Mouse (Mus musculus) midbrain, embryonic 15.5 days (tissue): ENCODE measurements around the gene 2010111I01Rik. TPM values are rescaled to one million over a fixed set of nuclear protein-coding genes. Genes with fewer than 3 reads are reported as not detected.

Source experiments
- ATAC-seq: fragments of 200-750 bp; cut with Nextera tagmentation; replicated peaks from 2 replicates; pipeline ENCODE4 v1.8.0; 2017; ENCODE audit warnings: moderate TSS enrichment
- H3K27ac ChIP-seq: fragments of 300-500 bp; sonication (generic); 2 replicates; pipeline ENCODE4 v1.5.1; 2015; ENCODE audit warnings: mild to moderate bottlenecking, inconsistent platforms
- H3K27me3 ChIP-seq: fragments of 300-500 bp; sonication (generic); replicated peaks from 2 replicates; pipeline ENCODE4 v1.6.1; 2015; ENCODE audit warnings: inconsistent platforms
- H3K36me3 ChIP-seq: fragments of 300-500 bp; sonication (generic); replicated peaks from 2 replicates; pipeline ENCODE4 v1.6.1; 2015; ENCODE audit warnings: inconsistent platforms
- H3K4me1 ChIP-seq: fragments of 300-500 bp; sonication (generic); 2 replicates; pipeline ENCODE4 v1.6.1; 2015; ENCODE audit warnings: inconsistent platforms
- H3K4me2 ChIP-seq: fragments of 300-500 bp; sonication (generic); 2 replicates; pipeline ENCODE4 v1.6.1; 2015; ENCODE audit warnings: inconsistent platforms, mild to moderate bottlenecking, moderate library complexity
- H3K4me3 ChIP-seq: fragments of 300-500 bp; sonication (generic); 2 replicates; pipeline ENCODE4 v1.5.1; 2015; ENCODE audit warnings: mild to moderate bottlenecking, inconsistent platforms
- H3K9ac ChIP-seq: fragments of 300-500 bp; sonication (generic); 2 replicates; pipeline ENCODE4 v1.6.1; 2015; ENCODE audit warnings: mild to moderate bottlenecking, inconsistent platforms
- H3K9me3 ChIP-seq: fragments of 300-500 bp; sonication (generic); 2 replicates; pipeline ENCODE4 v1.6.1; 2016; ENCODE audit warnings: inconsistent platforms
- WGBS: fragments of 180-500 bp; shearing (Covaris S2); methylation state at CpG from one replicate; pipeline ENCODE4 v1.1.7; 2015; ENCODE audit warnings: mixed read lengths; 5-methylcytosine and 5-hydroxymethylcytosine counted together
- polyA plus RNA-seq: library from polyadenylated mRNA; unstranded; fragments of >200 nt; fragmentation: Nextera tagmentation; extraction: Ambion mirVana; gene quantifications from 2 replicates; pipeline ENCODE4 v1.2.1, GENCODE M21; 2015

The 2010111I01Rik gene
- polyA plus RNA-seq, 1 experiment from 2014 or later: 29.0 TPM

DNA sequence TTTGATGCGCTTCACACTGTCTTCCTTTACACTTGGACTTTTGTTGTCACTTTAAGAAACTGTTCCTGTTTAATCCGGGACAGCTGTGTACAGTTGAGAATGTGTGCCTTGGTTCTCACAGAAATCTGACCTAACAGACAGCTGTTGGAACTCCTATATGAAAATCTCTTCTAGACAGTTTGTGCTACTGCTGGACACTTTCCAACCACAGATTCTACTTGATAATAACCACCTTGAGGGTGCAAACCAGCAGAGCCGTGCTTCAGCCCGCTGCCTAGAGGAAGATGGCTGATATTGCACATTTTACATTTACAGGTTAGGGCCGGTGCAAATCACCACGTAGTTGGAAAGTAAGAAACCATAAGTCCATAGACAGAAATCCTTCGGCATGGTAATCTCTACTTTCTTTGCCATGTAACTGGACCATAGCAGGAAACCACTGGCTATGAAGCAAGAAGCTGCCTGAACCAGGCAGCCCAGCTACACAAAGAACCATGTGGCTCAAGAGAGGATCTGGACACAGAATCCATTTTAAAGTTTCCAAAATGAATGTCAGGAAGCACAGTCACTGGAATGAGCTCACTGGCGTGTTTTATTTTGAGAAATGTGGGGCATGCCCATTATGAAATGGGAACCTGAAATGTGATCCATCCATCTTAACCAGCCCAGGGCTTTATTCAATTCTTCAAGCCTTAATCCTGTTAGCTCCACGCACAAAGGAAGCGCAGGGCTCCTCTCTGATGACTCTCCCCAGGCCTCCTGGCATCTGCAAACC lies 148.1 kb downstream of the 2010111I01Rik start:
- WGBS: 20% methylated on average over 10 of the region's 10 CpGs
- ATAC-seq: peak; percentile 66
- peaks cover 15% of the 10 kb centered on the region for H3K4me1 ChIP-seq

DNA sequence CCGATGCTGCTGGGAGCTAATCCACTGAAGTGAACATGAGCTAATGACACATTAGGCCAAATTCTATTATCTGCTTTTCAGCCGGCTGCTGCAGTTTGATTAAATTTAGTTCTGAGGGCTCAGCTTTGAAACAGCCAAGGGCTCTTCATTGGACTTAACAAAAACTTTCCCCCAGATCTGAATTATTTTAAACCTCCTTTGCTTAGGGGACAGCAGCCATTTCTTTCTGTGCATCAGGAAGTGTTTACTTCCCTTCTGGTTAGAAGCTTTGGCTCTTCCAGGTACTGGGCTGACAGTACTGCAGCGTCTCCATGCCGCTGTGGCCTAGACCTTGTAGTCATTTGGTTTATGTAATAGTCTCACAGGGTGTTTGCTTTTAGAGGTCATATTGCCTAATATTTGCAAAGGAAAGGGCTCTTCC lies 149.2 kb downstream of the 2010111I01Rik start:
- H3K27ac ChIP-seq: 0 out of 2 replicates have a peak overlapping the region, but pooled peaks have one; percentile 1
- no peak overlapping the region for H3K4me2 ChIP-seq
- H3K9me3 ChIP-seq: no peaks in the 10 kb centered on the region
- peaks cover 15% of the 10 kb centered on the region for H3K4me1 ChIP-seq
- no peak overlapping the region for H3K4me3 ChIP-seq
- ATAC-seq: no peak
- H3K9ac ChIP-seq: no peak overlapping the region
- no peaks in the 10 kb centered on the region for H3K36me3 ChIP-seq
- WGBS: 26% methylated on average over 4 of the region's 4 CpGs
- no peaks in the 10 kb centered on the region for H3K27me3 ChIP-seq

More for the DNA sequence above, 148.1 kb downstream of the 2010111I01Rik start:
- Histone ChIP-seq H3K27ac (peak overlapping the region; percentile 59), H3K4me2 (no peak overlapping the region), H3K9me3 (no peaks in the 10 kb centered on the region), H3K9ac (no peak overlapping the region), H3K27me3 (no peaks in the 10 kb centered on the region), H3K4me3 (no peak overlapping the region), H3K36me3 (no peaks in the 10 kb centered on the region)

DNA sequence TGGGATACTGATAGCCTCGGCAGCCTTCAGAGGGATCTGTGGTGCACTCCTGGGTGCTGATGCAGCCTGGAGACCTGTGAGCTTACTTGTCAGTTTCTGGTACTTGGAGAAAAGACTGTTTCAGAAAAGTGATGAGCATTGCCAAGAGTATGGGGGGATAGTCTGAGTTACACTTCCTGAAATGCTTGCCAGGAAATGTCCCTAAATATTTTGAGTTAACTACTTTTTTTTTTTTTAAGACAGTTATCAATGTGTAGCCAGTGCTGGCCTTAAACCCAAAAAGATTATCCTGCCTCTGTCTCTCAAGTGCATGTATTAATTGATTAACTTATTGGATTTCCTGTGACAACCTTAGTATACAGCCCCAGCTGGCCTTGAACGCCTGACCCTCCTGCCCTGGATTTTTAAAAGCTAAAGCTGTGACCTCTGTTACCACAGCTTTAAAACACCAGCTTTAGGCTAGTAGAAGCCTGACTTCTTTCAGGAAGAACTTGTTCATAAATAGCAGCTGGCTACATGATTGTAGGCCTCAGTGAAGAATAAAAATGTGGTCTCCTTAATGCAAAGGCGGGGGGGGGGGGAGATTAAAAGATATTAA lies 150.6 kb downstream of the 2010111I01Rik start:
- H3K9me3 ChIP-seq: no peaks in the 10 kb centered on the region
- 64% methylated on average over 3 of the region's 3 CpGs for WGBS
- no peak overlapping the region for H3K9ac ChIP-seq
- H3K27me3 ChIP-seq: no peaks in the 10 kb centered on the region
- no peak overlapping the region for H3K4me3 ChIP-seq
- no peak overlapping the region for H3K27ac ChIP-seq
- no peak for ATAC-seq
- H3K36me3 ChIP-seq: no peaks in the 10 kb centered on the region
- peaks cover 15% of the 10 kb centered on the region for H3K4me1 ChIP-seq
- H3K4me2 ChIP-seq: no peak overlapping the region

DNA sequence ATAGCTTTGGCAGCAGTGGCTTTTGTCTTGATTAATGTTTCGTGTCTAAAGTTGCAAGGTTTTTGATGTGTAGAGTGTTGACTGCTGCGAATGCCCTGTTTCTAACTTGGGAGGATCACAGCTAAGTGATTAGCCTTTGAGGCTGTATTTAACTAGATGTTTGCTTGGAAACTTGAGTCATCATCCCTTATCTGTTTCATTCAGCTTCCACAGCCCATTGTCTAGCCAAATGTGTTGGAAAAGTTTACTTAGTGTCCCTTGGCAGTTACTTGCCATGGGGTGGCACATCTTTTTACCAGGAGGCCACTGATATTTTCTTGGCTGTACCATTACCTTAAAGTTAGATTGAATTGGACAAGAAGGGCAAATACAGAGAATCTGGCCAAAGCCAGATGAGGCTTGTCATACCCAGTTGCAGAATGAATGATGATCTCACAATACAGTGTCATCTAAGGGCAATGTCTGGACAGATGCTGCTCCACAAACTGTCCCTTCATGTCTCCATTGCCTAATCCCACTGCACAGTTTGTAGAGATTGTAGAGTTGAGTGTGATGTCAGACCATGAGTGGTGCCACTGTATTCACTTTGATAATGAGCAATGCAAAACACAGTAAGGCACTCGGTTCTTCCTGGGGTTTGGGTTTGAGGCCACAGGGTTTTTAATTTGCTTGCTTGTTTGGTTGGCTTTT lies 152.9 kb downstream of the 2010111I01Rik start:
- Histone ChIP-seq H3K9ac (no peak overlapping the region), H3K27ac (no peak overlapping the region), H3K4me2 (no peak overlapping the region), H3K9me3 (no peaks in the 10 kb centered on the region), H3K4me1 (peaks cover 14% of the 10 kb centered on the region), H3K36me3 (no peaks in the 10 kb centered on the region), H3K4me3 (no peak overlapping the region), H3K27me3 (no peaks in the 10 kb centered on the region)
- 85% methylated on average over 3 of the region's 3 CpGs for WGBS
- no peak for ATAC-seq

DNA sequence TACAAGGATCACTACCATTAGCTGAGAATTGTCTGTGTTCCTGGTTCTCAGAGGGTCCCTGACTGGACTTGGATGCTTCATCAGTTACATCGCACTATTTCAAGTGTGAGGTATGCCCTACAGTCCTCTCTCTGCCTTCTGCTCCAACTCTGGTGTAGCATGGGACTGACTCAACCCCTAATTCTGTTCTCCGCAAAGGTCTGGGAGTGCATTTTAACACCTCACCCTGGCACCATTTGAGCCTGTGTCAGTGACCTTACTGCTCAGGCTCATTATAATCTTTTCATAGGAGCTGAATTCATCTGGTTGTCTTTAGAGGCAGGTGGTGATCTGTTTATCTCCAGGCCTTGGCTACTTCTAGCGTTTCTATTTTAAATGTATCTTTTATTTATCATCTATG lies 154.0 kb downstream of the 2010111I01Rik start:
- Histone ChIP-seq H3K4me3 (no peak overlapping the region), H3K9me3 (no peaks in the 10 kb centered on the region), H3K27me3 (no peaks in the 10 kb centered on the region), H3K4me1 (peaks cover 10% of the 10 kb centered on the region), H3K9ac (no peak overlapping the region), H3K36me3 (no peaks in the 10 kb centered on the region), H3K4me2 (no peak overlapping the region), H3K27ac (no peak overlapping the region)
- no peak for ATAC-seq
- 88% methylated on average over 3 of the region's 3 CpGs for WGBS

DNA sequence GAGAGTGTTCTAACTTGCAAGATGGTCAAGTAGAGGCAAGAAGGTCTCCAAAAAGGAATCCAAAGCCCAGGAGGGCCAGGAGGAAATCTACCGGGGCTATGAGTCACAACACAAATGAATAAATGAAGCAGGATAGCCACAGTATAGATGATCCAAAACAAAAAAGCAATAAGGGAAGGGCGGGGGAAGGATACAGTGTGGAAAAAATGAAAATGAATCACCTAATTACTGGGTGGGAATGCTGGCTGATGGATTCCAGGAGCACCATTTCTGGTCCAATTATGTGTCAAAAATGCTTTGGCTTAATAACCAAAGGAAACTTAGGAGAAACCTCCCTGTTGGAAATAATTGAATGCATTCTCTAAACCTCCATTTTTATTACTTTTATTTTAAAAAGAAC lies 155.6 kb downstream of the 2010111I01Rik start:
- Histone ChIP-seq H3K9ac (no peak overlapping the region), H3K27ac (no peak overlapping the region), H3K4me3 (no peak overlapping the region), H3K36me3 (no peaks in the 10 kb centered on the region), H3K27me3 (no peaks in the 10 kb centered on the region), H3K4me2 (no peak overlapping the region), H3K4me1 (no peaks in the 10 kb centered on the region), H3K9me3 (no peaks in the 10 kb centered on the region)
- no peak for ATAC-seq
- 90% methylated on average over 2 of the region's 2 CpGs for WGBS

DNA sequence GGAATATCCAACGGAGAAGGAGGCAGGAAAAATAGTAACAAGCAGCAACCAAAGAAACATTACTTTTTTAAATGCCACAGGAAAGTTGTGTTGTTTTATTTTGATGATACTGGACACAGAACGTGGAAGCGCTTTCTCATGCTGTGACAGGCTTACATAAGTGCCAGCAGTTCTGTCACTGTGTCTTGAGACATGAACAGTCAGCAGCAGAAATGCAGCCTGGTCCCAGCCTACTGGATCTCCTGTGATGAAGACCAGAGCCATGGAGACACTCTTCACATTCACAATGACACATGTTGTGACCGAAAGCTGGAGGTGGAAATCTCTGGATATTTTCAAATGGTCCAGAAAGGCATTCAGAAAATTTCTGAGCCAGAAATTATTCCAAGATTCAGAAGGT lies 157.1 kb downstream of the 2010111I01Rik start:
- no peak overlapping the region for H3K4me2 ChIP-seq
- H3K9ac ChIP-seq: no peak overlapping the region
- WGBS: 88% methylated on average over 4 of the region's 4 CpGs
- no peak for ATAC-seq
- H3K4me1 ChIP-seq: no peaks in the 10 kb centered on the region
- no peaks in the 10 kb centered on the region for H3K36me3 ChIP-seq
- no peaks in the 10 kb centered on the region for H3K9me3 ChIP-seq
- no peak overlapping the region for H3K4me3 ChIP-seq
- no peak overlapping the region for H3K27ac ChIP-seq
- no peaks in the 10 kb centered on the region for H3K27me3 ChIP-seq

DNA sequence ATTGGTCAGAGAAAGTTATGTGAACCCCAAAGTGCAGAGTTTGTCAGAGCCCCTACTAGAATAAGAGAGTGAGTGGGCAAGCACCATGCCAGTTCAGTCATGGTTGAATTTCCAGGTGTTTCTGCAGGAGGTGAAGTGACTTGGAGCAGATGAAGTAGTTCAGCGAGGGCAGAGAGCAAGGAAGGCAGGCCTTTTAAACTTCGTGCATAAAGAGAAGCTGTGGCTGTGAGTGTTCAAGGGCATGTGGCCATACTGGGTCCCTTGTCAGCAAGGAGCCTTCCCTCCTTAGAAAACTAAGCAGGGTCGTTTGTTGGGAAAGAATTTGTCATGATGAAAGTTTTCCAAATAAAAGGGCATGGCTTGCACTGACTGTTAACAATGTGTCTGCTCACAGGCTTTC lies 161.5 kb downstream of the 2010111I01Rik start:
- Histone ChIP-seq H3K9me3 (peaks cover 8% of the 10 kb centered on the region), H3K4me2 (no peak overlapping the region), H3K27ac (no peak overlapping the region), H3K36me3 (no peaks in the 10 kb centered on the region), H3K4me1 (no peaks in the 10 kb centered on the region), H3K9ac (no peak overlapping the region), H3K27me3 (no peaks in the 10 kb centered on the region), H3K4me3 (no peak overlapping the region)
- no peak for ATAC-seq
- WGBS: 62% methylated on average over 3 of the region's 3 CpGs

DNA sequence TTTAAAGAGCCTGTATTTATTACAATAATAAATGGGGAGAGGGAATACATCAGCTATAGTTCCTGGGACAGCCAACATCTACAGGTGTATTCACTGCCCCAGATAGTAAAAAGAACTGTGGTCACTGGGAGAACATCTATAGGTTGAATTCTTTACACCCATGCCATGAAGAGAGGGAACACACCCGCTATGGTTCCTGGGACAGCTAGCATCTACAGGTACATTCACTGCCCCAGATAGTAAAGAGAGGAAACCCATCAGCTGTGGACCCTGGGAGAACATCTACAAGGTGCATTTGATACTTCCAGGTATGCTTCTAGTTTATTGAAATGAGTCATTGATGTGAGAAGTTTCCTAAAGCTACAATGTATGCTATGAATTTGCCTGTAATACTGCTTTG lies 162.8 kb downstream of the 2010111I01Rik start:
- Histone ChIP-seq H3K36me3 (no peaks in the 10 kb centered on the region), H3K4me1 (no peaks in the 10 kb centered on the region), H3K27me3 (no peaks in the 10 kb centered on the region), H3K27ac (no peak overlapping the region), H3K4me2 (no peak overlapping the region), H3K4me3 (no peak overlapping the region), H3K9ac (no peak overlapping the region), H3K9me3 (peaks cover 8% of the 10 kb centered on the region)
- WGBS: 87% methylated on average over 1 of the region's 1 CpGs
- ATAC-seq: no peak

DNA sequence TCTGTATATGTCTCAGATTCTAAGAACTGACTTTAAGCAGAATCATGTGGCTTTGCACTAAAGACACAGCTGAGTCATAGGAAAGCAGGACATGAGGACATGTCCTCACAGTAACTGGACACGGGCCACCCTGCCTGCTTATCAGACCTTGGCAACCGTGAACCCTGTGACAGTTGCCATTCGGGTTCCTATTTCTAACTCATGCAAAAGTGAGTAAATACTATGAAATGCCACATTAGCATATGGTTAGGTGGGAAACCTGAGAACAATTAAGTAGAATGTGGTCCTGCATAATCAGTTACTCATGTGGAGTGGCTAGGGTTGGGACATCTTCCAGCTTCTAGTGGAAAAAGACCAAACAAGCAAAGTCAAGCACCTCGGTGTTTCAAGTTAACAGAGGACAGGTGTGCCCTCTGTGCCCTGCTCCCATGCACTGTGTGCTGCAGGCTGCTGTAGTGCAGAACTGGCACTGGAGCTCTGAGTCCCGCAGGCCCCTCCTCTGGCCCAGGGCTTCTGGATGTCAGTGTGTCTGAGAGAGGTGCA lies 170.3 kb downstream of the 2010111I01Rik start:
- WGBS: 81% methylated on average over 5 of the region's 5 CpGs
- Histone ChIP-seq H3K9ac (no peak overlapping the region), H3K27ac (no peak overlapping the region), H3K4me3 (no peak overlapping the region), H3K4me1 (no peaks in the 10 kb centered on the region), H3K27me3 (no peaks in the 10 kb centered on the region), H3K4me2 (no peak overlapping the region), H3K36me3 (no peaks in the 10 kb centered on the region), H3K9me3 (no peaks in the 10 kb centered on the region)
- no peak for ATAC-seq

DNA sequence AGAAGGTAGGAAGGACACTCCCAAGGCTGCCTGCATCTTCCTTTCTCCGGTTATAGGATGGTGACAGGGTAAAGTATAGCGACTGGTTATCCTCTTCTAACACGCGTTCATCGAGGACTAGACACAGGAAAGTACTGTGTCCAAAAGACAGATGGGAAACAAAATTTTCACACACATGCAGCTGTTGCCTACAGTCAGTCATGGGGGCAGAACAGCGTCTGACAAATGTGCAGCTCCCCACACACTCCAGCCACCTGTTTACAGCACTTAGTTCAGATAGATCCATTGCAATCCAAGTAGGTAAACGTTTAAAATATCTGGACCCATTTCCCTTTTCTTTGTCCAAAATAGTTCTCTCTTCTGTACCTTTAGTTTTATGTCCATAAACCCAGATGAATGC lies 171.3 kb downstream of the 2010111I01Rik start:
- Histone ChIP-seq H3K9ac (no peak overlapping the region), H3K27ac (no peak overlapping the region), H3K9me3 (no peaks in the 10 kb centered on the region), H3K4me3 (no peak overlapping the region), H3K4me2 (no peak overlapping the region), H3K27me3 (no peaks in the 10 kb centered on the region), H3K4me1 (no peaks in the 10 kb centered on the region), H3K36me3 (no peaks in the 10 kb centered on the region)
- no peak for ATAC-seq
- WGBS: 98% methylated on average over 7 of the region's 7 CpGs

DNA sequence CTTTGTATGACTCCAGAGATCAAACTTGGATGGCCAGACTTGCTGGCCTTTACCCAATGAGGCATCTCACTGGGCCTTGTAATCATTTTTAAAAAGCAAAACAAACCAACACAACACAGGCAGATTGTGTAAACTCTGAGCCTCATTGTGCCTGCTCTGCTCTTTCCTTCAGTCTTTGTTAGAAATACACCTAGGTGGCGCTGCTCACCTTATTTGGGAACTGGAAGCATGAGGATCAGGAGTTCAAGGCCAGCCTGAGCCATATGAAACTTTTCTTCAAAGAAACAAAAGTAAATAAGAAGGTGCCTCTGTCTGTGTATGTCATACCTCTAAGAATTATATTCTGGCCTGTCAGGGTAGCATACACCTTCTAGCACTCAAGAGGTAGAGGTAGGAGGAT lies 172.1 kb downstream of the 2010111I01Rik start:
- WGBS: 77% methylated on average over 1 of the region's 1 CpGs
- H3K36me3 ChIP-seq: no peaks in the 10 kb centered on the region
- no peak overlapping the region for H3K4me2 ChIP-seq
- no peak for ATAC-seq
- no peaks in the 10 kb centered on the region for H3K9me3 ChIP-seq
- no peaks in the 10 kb centered on the region for H3K4me1 ChIP-seq
- H3K9ac ChIP-seq: no peak overlapping the region
- no peaks in the 10 kb centered on the region for H3K27me3 ChIP-seq
- no peak overlapping the region for H3K27ac ChIP-seq
- no peak overlapping the region for H3K4me3 ChIP-seq
